Mouse (Mus musculus): ENCODE measurements around the gene Rab4a. TPM values are rescaled to one million over a fixed set of nuclear protein-coding genes. Genes with fewer than 3 reads are reported as not detected.

Rab4a gene
- total RNA-seq, 2 experiments from 2014 or later, result 19.6 to 21.3 TPM

Other genes starting within 250 kb of the Rab4a start
- gene Rhou, start 152.1 kb upstream of the Rab4a start, total RNA-seq (2021), result 10 to 100 TPM; 42.8 to 48.5 TPM
- 1 to 10 TPM; 3.5 to 4.8 TPM for gene Ccsap, start 54.2 kb downstream of the Rab4a start, total RNA-seq (2021)
- gene Acta1, start 88.8 kb downstream of the Rab4a start, total RNA-seq (2021), result 1,000 to 10,000 TPM in 1 of 2 experiments, 100 to 1,000 TPM in 1; 919 to 3,617 TPM
- 10 to 100 TPM; 19.7 to 24.6 TPM for gene Nup133, start 143.3 kb downstream of the Rab4a start, total RNA-seq (2021)
- gene Abcb10, start 177.1 kb downstream of the Rab4a start, total RNA-seq (2021), result 10 to 100 TPM; 18.9 to 25.4 TPM
- gene Taf5l, start 215.4 kb downstream of the Rab4a start, total RNA-seq (2021), result 10 to 100 TPM; 26.5 to 26.8 TPM
- 10 to 100 TPM; 10.5 to 12.3 TPM for gene Urb2, start 215.5 kb downstream of the Rab4a start, total RNA-seq (2021)